Mouse (Mus musculus) MEL (cell line): Measurements from ENCODE around the gene Sema6d. TPM values are rescaled to one million over a fixed set of nuclear protein-coding genes. Genes with fewer than 3 reads are reported as not detected.

Source experiments
- DNase-seq: peaks from one replicate; pipeline ENCODE4 v3.0.0; 2011; ENCODE audit warnings: low read depth, low spot score
- H3K27ac ChIP-seq: 2 replicates; pipeline ENCODE4 v1.5.1; 2012; ENCODE audit warnings: low read depth, mild to moderate bottlenecking, control low read depth, low read length, moderate library complexity; ENCODE audit not compliant: control insufficient read depth
- H3K27me3 ChIP-seq, 2 experiments: fragments of 150-350 bp in 1 of 2; sonication (generic) in 1 of 2; 2 replicates each; pipeline ENCODE4 v1.6.1; 2012; ENCODE audit warnings: low read length in 2 of 2, mild to moderate bottlenecking in 2 of 2, improper control_type of control experiment in 1 of 2, moderate library complexity in 1 of 2; ENCODE audit not compliant: insufficient read depth in 2 of 2, control insufficient read depth in 1 of 2
- H3K36me3 ChIP-seq, 2 experiments: 2 replicates each; pipeline ENCODE4 v1.6.1; 2012 to 2014; ENCODE audit warnings: low read length in 2 of 2, improper control_type of control experiment in 1 of 2, inconsistent platforms in 1 of 2, mild to moderate bottlenecking in 1 of 2; ENCODE audit not compliant: insufficient read depth in 2 of 2, control insufficient read depth in 1 of 2
- H3K4me1 ChIP-seq, 2 experiments: fragments of 150-350 bp in 1 of 2; sonication (generic) in 1 of 2; 2 replicates each; pipeline ENCODE4 v1.6.1; 2012; ENCODE audit warnings: low read length in 2 of 2, improper control_type of control experiment in 1 of 2, mild to moderate bottlenecking in 1 of 2; ENCODE audit not compliant: insufficient read depth in 2 of 2, control insufficient read depth in 1 of 2
- H3K4me3 ChIP-seq, 2 experiments: fragments of 150-350 bp in 1 of 2; sonication (generic) in 1 of 2; 2 replicates each; pipeline ENCODE4 v1.5.1; 2012; ENCODE audit warnings: low read depth in 2 of 2, low read length in 2 of 2, mild to moderate bottlenecking in 2 of 2, moderate library complexity in 2 of 2, control low read depth in 1 of 2, improper control_type of control experiment in 1 of 2; ENCODE audit not compliant: control insufficient read depth in 1 of 2, insufficient read depth in 1 of 2
- H3K79me2 ChIP-seq: 2 replicates; pipeline ENCODE4 v1.6.1; 2012; ENCODE audit warnings: mild to moderate bottlenecking, low read length, moderate library complexity; ENCODE audit not compliant: control insufficient read depth, poor library complexity, insufficient read depth
- H3K9ac ChIP-seq: 2 replicates; pipeline ENCODE4 v1.6.1; 2012; ENCODE audit warnings: low read depth, mild to moderate bottlenecking, control low read depth, low read length, moderate library complexity; ENCODE audit not compliant: control insufficient read depth, poor library complexity, severe bottlenecking
- H3K9me3 ChIP-seq: fragments of 150-350 bp; sonication (generic); replicated peaks from 2 replicates; pipeline ENCODE4 v1.6.1; 2012; ENCODE audit warnings: mild to moderate bottlenecking, low read length, improper control_type of control experiment, moderate library complexity; ENCODE audit not compliant: insufficient read depth
- CHD1 ChIP-seq: IDR thresholded peaks from 2 replicates; pipeline ENCODE4 v1.6.1; 2012; ENCODE audit warnings: low read depth, mild to moderate bottlenecking, inconsistent platforms, low read length, improper control_type of control experiment
- EP300 ChIP-seq, 2 experiments: IDR thresholded peaks; 2 replicates each; pipeline ENCODE4 v1.6.1; 2011; ENCODE audit warnings: improper control_type of control experiment in 2 of 2, low read length in 2 of 2, low read depth in 1 of 2, mild to moderate bottlenecking in 1 of 2
- HCFC1 ChIP-seq: IDR thresholded peaks from 2 replicates; pipeline ENCODE4 v1.6.1; 2012; ENCODE audit warnings: low read depth, mild to moderate bottlenecking, inconsistent platforms, low read length, improper control_type of control experiment, moderate library complexity
- KAT2A ChIP-seq: conservative IDR thresholded peaks from 2 replicates; pipeline ENCODE4 v1.6.1; 2012; ENCODE audit warnings: low read depth, low read length, improper control_type of control experiment, inconsistent platforms
- MAFK ChIP-seq: IDR thresholded peaks from 2 replicates; pipeline ENCODE4 v1.6.1; 2011; ENCODE audit warnings: low read depth, mild to moderate bottlenecking, low read length, improper control_type of control experiment, borderline replicate concordance
- MAX ChIP-seq: IDR thresholded peaks from 2 replicates; pipeline ENCODE4 v1.6.1; 2011; ENCODE audit warnings: low read length, improper control_type of control experiment
- MAZ ChIP-seq: IDR thresholded peaks from 2 replicates; pipeline ENCODE4 v1.6.1; 2012; ENCODE audit warnings: low read depth, mild to moderate bottlenecking, inconsistent platforms, low read length, improper control_type of control experiment
- MEF2A ChIP-seq: IDR thresholded peaks from 2 replicates; pipeline ENCODE4 v1.6.1; 2014; ENCODE audit warnings: low read depth, mild to moderate bottlenecking, inconsistent platforms, low read length, improper control_type of control experiment; ENCODE audit not compliant: poor library complexity, insufficient replicate concordance, severe bottlenecking; ENCODE audit errors: extremely low read depth
- MXI1 ChIP-seq: IDR thresholded peaks from 2 replicates; pipeline ENCODE4 v1.6.1; 2011; ENCODE audit warnings: mild to moderate bottlenecking, low read depth, low read length, improper control_type of control experiment
- MYB ChIP-seq: IDR thresholded peaks from 2 replicates; pipeline ENCODE4 v1.6.1; 2011; ENCODE audit warnings: mild to moderate bottlenecking, low read depth, low read length, improper control_type of control experiment
- MYC ChIP-seq: IDR thresholded peaks from 2 replicates; pipeline ENCODE4 v1.6.1; 2011; ENCODE audit warnings: low read depth, mild to moderate bottlenecking, low read length, improper control_type of control experiment, moderate library complexity
- POLR2A ChIP-seq, 2 experiments: IDR thresholded peaks; 2 replicates each; pipeline ENCODE4 v1.6.1; 2011 to 2012; ENCODE audit warnings: low read length in 2 of 2, mild to moderate bottlenecking in 2 of 2, control low read depth in 1 of 2, improper control_type of control experiment in 1 of 2, low read depth in 1 of 2, moderate library complexity in 1 of 2; ENCODE audit not compliant: control insufficient read depth in 1 of 2, insufficient read depth in 1 of 2, poor library complexity in 1 of 2
- SMC3 ChIP-seq: IDR thresholded peaks from 2 replicates; pipeline ENCODE4 v1.6.1; 2011; ENCODE audit warnings: low read depth, low read length, improper control_type of control experiment
- TBP ChIP-seq: IDR thresholded peaks from 2 replicates; pipeline ENCODE4 v1.8.0; 2011; ENCODE audit warnings: low read depth, low read length, improper control_type of control experiment
- UBTF ChIP-seq: IDR thresholded peaks from 2 replicates; pipeline ENCODE4 v1.6.1; 2012; ENCODE audit warnings: low read depth, mild to moderate bottlenecking, inconsistent platforms, low read length, improper control_type of control experiment, moderate library complexity, borderline replicate concordance; ENCODE audit not compliant: insufficient read depth
- USF2 ChIP-seq, 2 experiments: IDR thresholded peaks; 2 replicates each; pipeline ENCODE4 v1.6.1; 2011 to 2012; ENCODE audit warnings: improper control_type of control experiment in 2 of 2, low read length in 2 of 2, borderline replicate concordance in 1 of 2, inconsistent platforms in 1 of 2, low read depth in 1 of 2, mild to moderate bottlenecking in 1 of 2; ENCODE audit not compliant: insufficient read depth in 1 of 2
- ZC3H11A ChIP-seq: IDR thresholded peaks from 2 replicates; pipeline ENCODE4 v1.6.1; 2012; ENCODE audit warnings: low read depth, mild to moderate bottlenecking, inconsistent platforms, low read length, improper control_type of control experiment
- ZMIZ1 ChIP-seq: IDR thresholded peaks from 2 replicates; pipeline ENCODE4 v1.6.1; 2012; ENCODE audit warnings: low read depth, mild to moderate bottlenecking, inconsistent platforms, low read length, improper control_type of control experiment, moderate library complexity
- polyA plus RNA-seq, 2 experiments: library from polyadenylated mRNA; stranded (reverse) in 1 of 2; unstranded in 1 of 2; fragments of >175 nt in 1 of 2; fragments of >200 nt in 1 of 2; gene quantifications; 2 replicates each; pipeline versions ENCODE4 v1.2.1 to v1.2.4; 2012; ENCODE audit warnings: low replicate concordance in 2 of 2, low read depth in 1 of 2; ENCODE audit not compliant: insufficient read length in 2 of 2, insufficient read depth in 1 of 2, missing spikeins in 1 of 2
- total RNA-seq: library from RNA; depleted of rRNA; stranded (reverse); fragments of 300-350 nt; gene quantifications from 2 replicates; pipeline ENCODE4 v1.2.3, GENCODE M21; 2012

Gene Sema6d
- total and polyA plus RNA-seq, 3 experiments: not detected

- DNase-seq: no peak
- H3K27ac ChIP-seq: no peak overlapping the region
- no peaks in the 10 kb centered on the region for H3K4me1 ChIP-seq
- TF ChIP-seq MAFK (no peak), MXI1 (no peak), MYC (no peak), MAZ (no peak), MYB (no peak), HCFC1 (no peak)
- no peak overlapping the region for H3K9ac ChIP-seq
- no peaks in the 10 kb centered on the region for H3K36me3 ChIP-seq
- no peaks in the 10 kb centered on the region for H3K9me3 ChIP-seq
- no peaks in the 10 kb centered on the region for H3K27me3 ChIP-seq
- no peak overlapping the region for H3K4me3 ChIP-seq
- no peaks in the 10 kb centered on the region for H3K79me2 ChIP-seq
Observed at GRCm38 (mm10) chr2:124354716-124355115, 264.9 kb downstream of the Sema6d start.

GRCm38 (mm10) chr2:124369291-124369690, 279.5 kb downstream of the Sema6d start:
- no peaks in the 10 kb centered on the region for H3K36me3 ChIP-seq
- no peaks in the 10 kb centered on the region for H3K4me1 ChIP-seq
- no peak overlapping the region for H3K4me3 ChIP-seq
- H3K27ac ChIP-seq: no peak overlapping the region
- no peak overlapping the region for H3K9ac ChIP-seq
- no peak for DNase-seq
- TF ChIP-seq TBP (no peak), ZMIZ1 (no peak), CHD1 (no peak), MXI1 (no peak), EP300 (IDR thresholded peaks at IDR 0.05; ENCODE audit: low read depth in 1 of 2, low read length in 2 of 2) (no peak), POLR2A (IDR thresholded peaks at IDR 0.05; ENCODE audit: control insufficient read depth in 1 of 2, insufficient read depth in 1 of 2, low read depth in 1 of 2, low read length in 2 of 2, poor library complexity in 1 of 2) (no peak), KAT2A (no peak), ZC3H11A (no peak), UBTF (no peak), USF2 (IDR thresholded peaks at IDR 0.05; ENCODE audit: borderline replicate concordance in 1 of 2, insufficient read depth in 1 of 2, low read depth in 1 of 2, low read length in 2 of 2) (no peak), MEF2A (no peak), MAX (no peak), SMC3 (no peak)
- H3K27me3 ChIP-seq: no peaks in the 10 kb centered on the region
- no peaks in the 10 kb centered on the region for H3K9me3 ChIP-seq
- no peaks in the 10 kb centered on the region for H3K79me2 ChIP-seq
